Mouse (Mus musculus) CD4-positive, CD25-positive, alpha-beta regulatory T cell (primary cell): Measurements from ENCODE around the gene Retreg2. TPM values are rescaled to one million over a fixed set of nuclear protein-coding genes. Genes with fewer than 3 reads are reported as not detected.

ENCODE experiments used
- polyA plus RNA-seq: library from polyadenylated mRNA; unstranded; fragments of 100-300 nt; shearing (Covaris generic); gene quantifications from one replicate; pipeline ENCODE4 v1.2.1, GENCODE M21; 2017

Retreg2 gene
- 113 TPM for polyA plus RNA-seq

GRCm38 (mm10) chr1:75142301-75143261 lies at the start of gene Retreg2, which contains the start of gene Cnppd1:
Gene Retreg2, plus strand, starts transcription at chr1:75142778.
Gene Cnppd1, minus strand, starts transcription at chr1:75142711.

DNA sequence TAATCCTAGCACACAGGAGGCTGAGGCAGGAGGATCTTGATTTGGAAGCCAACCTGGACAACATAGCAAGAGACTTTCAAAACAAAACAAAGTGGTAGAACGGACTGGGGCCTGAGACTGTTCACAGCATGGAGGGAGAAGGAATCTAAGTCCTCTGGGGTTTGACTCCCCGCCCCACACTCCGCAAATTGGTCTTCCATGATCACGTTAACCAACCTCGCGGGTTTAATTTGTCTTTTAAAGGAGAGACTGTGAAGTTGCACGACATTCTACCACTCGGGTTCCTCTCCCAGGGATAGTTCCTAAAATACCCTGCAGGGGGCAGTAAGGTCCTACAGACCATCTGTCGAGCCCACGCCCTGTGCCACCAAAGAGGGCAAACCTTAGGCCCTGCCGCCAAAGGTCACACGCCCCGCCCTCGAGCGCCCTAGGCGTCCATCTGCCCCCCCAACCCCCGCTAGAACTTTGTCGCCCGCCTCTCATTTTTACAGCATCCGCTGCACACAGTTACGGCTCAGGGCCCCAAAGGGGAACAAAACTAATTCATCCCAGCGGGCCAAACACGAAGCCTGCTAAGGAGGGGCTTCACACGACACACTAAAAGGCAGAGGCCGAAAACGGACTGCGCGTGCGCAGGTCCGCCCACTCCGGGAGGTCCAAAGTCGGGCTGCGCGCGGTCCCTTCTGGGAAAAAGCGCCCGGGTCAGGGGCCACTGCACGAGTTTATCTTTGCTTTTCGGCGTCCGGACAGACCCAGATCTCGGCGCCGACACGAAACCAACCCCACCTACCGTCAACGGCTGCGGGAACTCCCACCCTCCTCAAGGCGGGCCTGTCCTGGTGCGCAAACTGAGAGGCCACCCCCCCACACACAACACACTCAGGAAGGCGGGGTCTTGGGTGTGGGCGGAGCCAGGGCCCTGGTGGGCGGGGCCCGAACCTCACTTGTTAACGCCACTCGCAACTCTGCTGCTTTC lies 17.9 kb upstream of the Retreg2 start, which contains the start of gene Nhej1:
TSS of gene Nhej1 (minus strand) at position 855 of the 976 bp plus-strand sequence.

DNA sequence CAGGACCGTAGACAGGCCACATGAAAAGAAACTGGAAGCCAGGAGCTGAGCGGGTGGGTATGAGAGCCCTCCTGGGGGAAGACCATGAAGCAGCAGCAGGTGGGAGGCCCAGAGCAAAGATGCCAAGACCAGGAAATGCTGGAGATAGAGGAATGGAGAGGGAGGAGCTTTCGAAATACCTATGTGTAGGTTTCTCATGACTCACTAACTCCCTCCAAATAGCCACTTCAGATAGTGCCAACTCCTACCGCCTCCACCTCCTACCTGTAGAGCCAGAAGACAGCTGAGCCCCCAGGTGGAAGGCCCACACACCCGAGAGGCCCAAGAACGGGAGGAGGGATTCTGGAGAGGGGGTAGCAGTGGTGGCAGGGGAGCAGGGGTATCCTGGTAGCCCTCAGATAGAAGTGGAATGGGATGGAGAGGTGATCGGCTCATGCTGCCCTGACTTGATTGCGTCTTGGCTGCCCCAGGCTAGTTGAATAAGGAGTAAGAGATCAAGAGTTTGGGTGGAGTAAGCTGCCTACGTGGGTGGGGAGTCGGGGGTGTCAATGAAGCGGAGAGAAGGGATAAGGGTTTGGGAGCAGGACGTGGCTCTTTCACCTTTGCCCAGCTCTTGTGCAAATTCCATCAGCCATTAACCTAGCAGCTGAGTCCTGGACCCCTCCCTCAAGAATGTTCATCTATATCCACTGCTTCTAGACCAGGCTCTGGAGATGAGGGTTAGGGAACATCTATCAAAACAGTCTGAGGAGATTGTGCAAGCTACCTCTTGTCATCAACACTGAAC lies 9.0 kb upstream of the Retreg2 start, which contains the start of gene Slc23a3:
TSS of gene Slc23a3 (minus strand) at position 470 of the 787 bp plus-strand sequence.

GRCm38 (mm10) chr1:75168472-75169464 lies 26.2 kb downstream of the Retreg2 start, which contains the start of gene Zfand2b:
Gene Zfand2b, plus strand, starts transcription at chr1:75168646.

GRCm38 (mm10) chr1:75180105-75180590 lies 37.6 kb downstream of the Retreg2 start, which contains the start of gene Abcb6:
Gene Abcb6, minus strand, starts transcription at chr1:75180392.

DNA sequence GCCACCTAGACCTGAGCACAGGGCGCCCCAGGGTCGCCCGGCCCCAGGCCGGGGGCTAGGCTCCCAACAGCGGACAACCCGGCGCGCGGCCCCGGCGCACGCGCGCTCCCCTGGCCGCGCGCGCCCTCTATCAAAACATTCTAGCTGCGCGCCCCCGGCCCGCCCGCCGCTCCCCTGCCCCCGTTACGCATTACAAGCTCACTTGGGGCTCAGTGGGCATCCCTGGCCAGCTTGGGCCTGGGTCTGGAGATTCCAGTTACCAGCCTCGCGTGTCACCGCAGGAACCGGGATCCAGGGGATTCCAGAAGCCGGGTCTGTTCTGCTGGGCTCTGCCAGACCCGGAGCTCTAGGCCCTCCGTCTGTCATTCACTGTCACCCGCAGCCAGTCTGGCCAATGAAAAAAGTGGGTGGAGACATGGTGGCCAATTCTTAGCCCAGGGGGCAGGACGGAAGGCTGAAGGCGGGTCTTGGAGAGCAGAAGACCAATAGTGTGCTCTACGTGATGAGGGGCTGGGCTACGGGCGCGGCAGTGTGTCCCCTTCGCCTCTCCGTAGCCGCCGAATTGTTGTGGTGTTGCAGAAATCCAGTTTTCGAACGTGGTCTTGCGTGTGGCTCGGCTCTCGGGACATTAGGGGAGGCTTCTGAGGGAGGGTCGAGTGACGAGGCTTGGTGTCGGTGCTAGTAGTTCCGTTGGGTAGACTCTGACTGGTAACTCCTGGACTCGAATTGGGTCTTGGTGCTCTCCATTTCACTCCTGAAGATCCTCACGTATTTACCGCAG lies 49.2 kb downstream of the Retreg2 start, which contains the start of the genes Ankzf1 and Atg9a:
TSS of gene Ankzf1 (plus strand) at position 530 of the 781 bp plus-strand sequence.
TSS of gene Atg9a (minus strand) at position 575 of the 781 bp plus-strand sequence.

Other genes with a start within 250 kb of the Retreg2 start
- not detected for gene Cryba2, start 249.6 kb upstream of the Retreg2 start, polyA plus RNA-seq
- not detected for gene Cfap65, start 207.2 kb upstream of the Retreg2 start, polyA plus RNA-seq
- not detected for gene Ihh, start 191.1 kb upstream of the Retreg2 start, polyA plus RNA-seq
- gene Nhej1, start 17.6 kb upstream of the Retreg2 start, polyA plus RNA-seq, result 8.1 TPM
- gene Slc23a3, start 8.9 kb upstream of the Retreg2 start, polyA plus RNA-seq, result 0.25 TPM
- gene Cnppd1, start 67 bp upstream of the Retreg2 start, polyA plus RNA-seq, result 178 TPM
- 78.5 TPM for gene Zfand2b, start 25.9 kb downstream of the Retreg2 start, polyA plus RNA-seq
- 4.5 TPM for gene Abcb6, start 37.6 kb downstream of the Retreg2 start, polyA plus RNA-seq
- 46.2 TPM for gene Ankzf1, start 49.4 kb downstream of the Retreg2 start, polyA plus RNA-seq
- gene Atg9a, start 49.4 kb downstream of the Retreg2 start, polyA plus RNA-seq, result 24.9 TPM
- gene Glb1l, start 68.0 kb downstream of the Retreg2 start, polyA plus RNA-seq, result 15.6 TPM
- gene Stk16, start 68.1 kb downstream of the Retreg2 start, polyA plus RNA-seq, result 104 TPM
- gene Tuba4a, start 77.1 kb downstream of the Retreg2 start, polyA plus RNA-seq, result 316 TPM
- 0.85 TPM for gene A630095N17Rik, start 89.3 kb downstream of the Retreg2 start, polyA plus RNA-seq
- 25.5 TPM for gene Dnajb2, start 93.6 kb downstream of the Retreg2 start, polyA plus RNA-seq
- gene Ptprn, start 121.7 kb downstream of the Retreg2 start, polyA plus RNA-seq, result 0.43 TPM
- not detected for gene Resp18, start 135.6 kb downstream of the Retreg2 start, polyA plus RNA-seq
- 78.1 TPM for gene Dnpep, start 175.2 kb downstream of the Retreg2 start, polyA plus RNA-seq
- 0.34 TPM for gene Des, start 217.6 kb downstream of the Retreg2 start, polyA plus RNA-seq
- gene Speg, start 232.5 kb downstream of the Retreg2 start, polyA plus RNA-seq, result 0.59 TPM